Mouse (Mus musculus) forebrain, embryonic 16.5 days (tissue): ENCODE measurements around the gene Cnn3. TPM values are rescaled to one million over a fixed set of nuclear protein-coding genes. Genes with fewer than 3 reads are reported as not detected.

ENCODE experiments used
- ATAC-seq: fragments of 200-750 bp; cut with Nextera tagmentation; 2 replicates; pipeline ENCODE4 v1.8.0; 2017; ENCODE audit warnings: mild to moderate bottlenecking, moderate library complexity
- H3K27ac ChIP-seq: fragments of 300-500 bp; sonication (generic); 2 replicates; pipeline ENCODE4 v1.5.1; 2014; ENCODE audit warnings: low read length, control low read depth
- H3K27me3 ChIP-seq: fragments of 300-500 bp; sonication (generic); replicated peaks from 2 replicates; pipeline ENCODE4 v1.6.1; 2014; ENCODE audit warnings: low read length; ENCODE audit not compliant: control insufficient read depth, insufficient read depth
- H3K36me3 ChIP-seq: fragments of 300-500 bp; sonication (generic); 2 replicates; pipeline ENCODE4 v1.6.1; 2014; ENCODE audit not compliant: control insufficient read depth, insufficient read depth
- H3K4me1 ChIP-seq: fragments of 300-500 bp; sonication (generic); replicated peaks from 2 replicates; pipeline ENCODE4 v1.6.1; 2014; ENCODE audit warnings: low read length; ENCODE audit not compliant: control insufficient read depth, insufficient read depth
- H3K4me2 ChIP-seq: fragments of 300-500 bp; sonication (generic); 2 replicates; pipeline ENCODE4 v1.6.1; 2014; ENCODE audit warnings: mild to moderate bottlenecking, low read length, control low read depth
- H3K4me3 ChIP-seq: fragments of 300-500 bp; sonication (generic); replicated peaks from 2 replicates; pipeline ENCODE4 v1.5.1; 2014; ENCODE audit warnings: mild to moderate bottlenecking, low read length, control low read depth
- H3K9ac ChIP-seq: fragments of 300-500 bp; sonication (generic); replicated peaks from 2 replicates; pipeline ENCODE4 v1.6.1; 2014; ENCODE audit warnings: low read depth, low read length, control low read depth
- H3K9me3 ChIP-seq: fragments of 300-500 bp; sonication (generic); 2 replicates; pipeline ENCODE4 v1.6.1; 2016; ENCODE audit warnings: low read length; ENCODE audit not compliant: control insufficient read depth
- WGBS: fragments of 180-500 bp; shearing (Covaris S2); extraction: QIAGEN DNeasy Blood & Tissue Kit; methylation state at CpG from one replicate; pipeline ENCODE4 v1.1.7; 2014; 5-methylcytosine and 5-hydroxymethylcytosine counted together
- polyA plus RNA-seq: library from polyadenylated mRNA; unstranded; fragments of >200 nt; fragmentation: Nextera tagmentation; extraction: Ambion mirVana; gene quantifications from 2 replicates; pipeline ENCODE4 v1.2.1, GENCODE M21; 2015

The Cnn3 gene
- polyA plus RNA-seq, 1 experiment from 2014 or later, result 554 TPM

DNA sequence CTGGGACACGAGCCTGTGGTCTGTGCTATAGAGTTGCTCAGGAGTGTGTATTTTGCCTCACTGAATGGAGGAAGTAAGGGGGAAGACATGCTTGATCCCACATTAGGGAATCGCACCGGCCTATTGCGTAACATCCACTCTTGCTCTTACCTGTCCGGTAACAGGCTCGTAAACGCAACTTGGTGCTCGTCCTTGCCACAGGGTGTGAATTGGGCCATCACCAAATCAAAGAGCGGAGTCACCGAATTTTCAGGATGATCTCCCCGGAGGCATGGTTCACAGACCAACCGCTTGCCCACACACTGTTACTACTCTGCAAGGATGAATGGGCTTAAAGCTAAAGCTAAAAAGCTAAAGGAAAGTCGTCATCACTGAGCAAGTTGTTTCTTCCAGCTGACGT lies 81.4 kb downstream of the Cnn3 start:
- Histone ChIP-seq H3K27me3 (no peaks in the 10 kb centered on the region), H3K9ac (no peak overlapping the region), H3K4me2 (no peak overlapping the region), H3K4me1 (no peaks in the 10 kb centered on the region; the same call in 1 of the 2 replicates), H3K4me3 (no peak overlapping the region), H3K27ac (no peak overlapping the region), H3K9me3 (no peaks in the 10 kb centered on the region), H3K36me3 (no peaks in the 10 kb centered on the region)
- no peak for ATAC-seq
- WGBS, result 95% methylated on average over 14 of the region's 14 CpGs

Other genes starting within 250 kb of the Cnn3 start
- gene Tmem56, start 143.4 kb upstream of the Cnn3 start, polyA plus RNA-seq, result 3.5 and 3.8 TPM in 2 replicates
- gene Alg14, start 134.7 kb upstream of the Cnn3 start, polyA plus RNA-seq, result 29.8 and 35.7 TPM in 2 replicates
- gene Slc44a3, start 105.9 kb downstream of the Cnn3 start, polyA plus RNA-seq, result 0.37 and 0.98 TPM in 2 replicates
- not detected in 2 replicates for gene 4930432M17Rik, start 244.3 kb downstream of the Cnn3 start, polyA plus RNA-seq